Mouse (Mus musculus): ENCODE data around the gene Tmed4.

Tmed4 gene

GRCm38 (mm10) chr11:6274387-6275093 is at the start of gene Tmed4:
Tmed4 (minus strand) TSS chr11:6274870.
- peak; percentile 99 for DNase-seq (ENCODE audit: low spot score)

DNA sequence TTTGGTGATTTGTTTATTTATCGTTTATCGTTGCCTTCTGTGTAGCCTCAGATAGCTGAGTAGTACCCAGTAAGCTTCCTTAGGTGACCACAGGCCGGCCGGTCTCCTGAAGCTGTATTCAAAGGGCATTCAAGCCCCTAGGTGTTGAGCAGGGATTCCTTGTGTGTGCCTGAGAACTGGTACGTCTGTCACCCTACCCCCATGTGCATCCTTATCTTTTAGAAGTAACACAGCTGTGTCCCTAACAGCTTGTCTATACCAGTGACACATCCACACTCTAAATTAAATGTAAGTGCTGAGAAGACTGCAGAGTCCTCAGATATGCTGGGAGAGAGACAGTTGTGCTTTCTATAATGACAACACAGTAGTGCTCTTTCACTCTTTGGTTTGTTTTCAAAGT is 48.7 kb upstream of the Tmed4 start:
- DNase-seq (ENCODE audit: low spot score): no peak

- DNase-seq (ENCODE audit: low spot score): no peak
These were observed 47.4 kb upstream of the Tmed4 start for GRCm38 (mm10) chr11:6322086-6322485.

DNA sequence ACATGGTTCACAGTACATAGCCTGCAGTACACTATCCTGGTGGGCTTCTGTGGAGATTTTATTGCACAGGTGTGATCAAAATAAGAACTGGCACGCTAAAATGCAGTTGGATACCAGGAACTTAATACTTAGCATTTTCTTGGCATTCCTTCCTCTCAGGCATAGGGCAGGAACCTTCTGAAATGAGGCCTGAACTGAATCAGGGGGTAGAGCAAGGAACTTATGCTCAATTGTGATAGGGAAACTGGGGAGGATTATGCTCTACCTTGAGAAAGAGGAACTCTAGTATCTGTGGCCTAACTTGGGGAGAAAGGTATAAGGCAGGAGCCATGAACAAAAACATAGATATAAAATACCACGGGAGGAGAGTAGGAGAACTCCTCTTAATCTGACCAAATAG is 44.7 kb upstream of the Tmed4 start:
- no peak for DNase-seq (ENCODE audit: low spot score)

DNA sequence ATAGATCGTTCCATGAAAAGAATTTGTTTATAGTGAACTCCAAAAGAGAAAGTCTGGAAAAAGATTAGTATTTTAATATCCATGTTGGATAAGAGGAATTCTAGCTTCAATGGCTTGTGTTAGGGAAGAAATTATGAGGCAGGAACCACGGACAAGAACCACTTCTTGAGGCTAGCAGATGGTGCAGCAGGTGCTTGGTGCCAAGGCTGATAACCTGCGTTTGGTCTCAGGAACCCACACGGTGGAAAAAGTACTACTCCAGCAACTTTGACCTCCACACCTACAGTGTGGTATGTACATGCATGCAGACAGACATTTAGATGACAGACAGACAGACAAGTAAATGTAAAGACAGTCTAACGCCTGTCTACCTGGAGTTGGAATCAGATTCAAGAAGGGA is 43.9 kb upstream of the Tmed4 start:
- no peak for DNase-seq (ENCODE audit: low spot score)

DNA sequence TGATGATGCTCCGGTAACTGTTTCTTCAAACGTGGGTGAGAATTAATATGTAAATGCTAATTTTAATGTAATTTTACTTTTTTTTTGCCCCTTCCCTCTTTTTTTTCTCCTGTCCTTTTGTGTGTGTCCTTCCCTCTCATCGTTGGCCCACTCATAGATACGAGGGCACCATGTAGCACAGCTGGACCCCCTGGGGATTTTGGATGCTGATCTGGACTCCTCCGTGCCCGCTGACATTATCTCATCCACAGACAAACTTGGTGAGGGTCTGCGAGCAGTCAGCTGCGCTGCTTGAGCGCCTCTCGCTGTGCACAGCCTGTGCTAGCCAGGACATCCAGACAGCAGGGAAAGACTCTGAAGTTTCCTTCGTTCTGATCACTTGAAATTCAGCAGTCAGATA is 42.2 kb upstream of the Tmed4 start:
- DNase-seq (ENCODE audit: low spot score): no peak

- no peak for DNase-seq (ENCODE audit: low spot score)
These were observed 39.3 kb upstream of the Tmed4 start for GRCm38 (mm10) chr11:6313874-6314406.

- DNase-seq (ENCODE audit: low spot score): no peak
These were observed 33.5 kb upstream of the Tmed4 start for GRCm38 (mm10) chr11:6308181-6308580.

DNA sequence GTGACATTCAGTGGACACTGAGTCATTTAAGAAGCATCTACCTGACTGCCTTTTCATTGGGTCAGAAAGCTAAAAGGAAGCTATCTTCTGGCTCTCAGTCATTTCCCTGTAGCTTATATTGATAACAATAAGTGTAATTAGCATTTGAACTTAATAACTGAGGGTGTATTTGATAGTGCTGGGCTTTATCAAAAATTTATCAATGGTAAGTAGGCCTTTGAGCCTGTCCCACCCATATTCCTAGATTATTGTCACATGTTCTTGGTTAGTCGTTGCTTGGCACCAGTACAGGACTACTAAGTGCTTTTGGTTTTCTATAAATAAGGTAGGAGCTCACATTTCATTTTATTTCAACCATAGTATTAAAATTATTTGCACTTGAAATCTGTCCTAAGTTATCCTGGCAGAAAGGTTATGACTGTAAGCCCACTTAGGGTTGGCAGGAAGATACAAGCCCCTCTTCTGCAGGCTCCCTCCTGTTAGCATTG is 31.3 kb upstream of the Tmed4 start:
- no peak for DNase-seq (ENCODE audit: low spot score)

GRCm38 (mm10) chr11:6302793-6303192 is 28.1 kb upstream of the Tmed4 start:
- DNase-seq (ENCODE audit: low spot score): no peak

GRCm38 (mm10) chr11:6299435-6299834 is 24.8 kb upstream of the Tmed4 start:
- DNase-seq (ENCODE audit: low spot score): no peak

DNA sequence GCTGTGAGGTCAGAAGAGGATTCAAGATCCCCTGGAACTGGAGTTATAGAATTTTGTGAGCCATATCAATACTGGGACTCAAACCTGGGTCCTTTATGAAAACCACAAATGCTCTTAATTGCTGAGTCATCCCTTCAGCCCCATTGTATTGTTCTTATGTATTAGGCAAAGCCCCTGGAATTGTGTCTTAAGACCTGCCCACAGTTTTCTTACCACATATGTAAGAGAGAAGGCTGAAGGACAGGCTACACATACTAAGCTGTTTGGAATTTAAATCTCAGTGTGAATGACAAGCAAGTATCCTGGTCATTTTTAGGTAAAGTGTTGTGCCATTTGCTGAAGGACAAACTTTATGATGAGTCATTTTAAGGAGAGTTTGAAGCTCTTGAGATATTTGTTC is 21.4 kb upstream of the Tmed4 start:
- DNase-seq (ENCODE audit: low spot score): no peak

DNA sequence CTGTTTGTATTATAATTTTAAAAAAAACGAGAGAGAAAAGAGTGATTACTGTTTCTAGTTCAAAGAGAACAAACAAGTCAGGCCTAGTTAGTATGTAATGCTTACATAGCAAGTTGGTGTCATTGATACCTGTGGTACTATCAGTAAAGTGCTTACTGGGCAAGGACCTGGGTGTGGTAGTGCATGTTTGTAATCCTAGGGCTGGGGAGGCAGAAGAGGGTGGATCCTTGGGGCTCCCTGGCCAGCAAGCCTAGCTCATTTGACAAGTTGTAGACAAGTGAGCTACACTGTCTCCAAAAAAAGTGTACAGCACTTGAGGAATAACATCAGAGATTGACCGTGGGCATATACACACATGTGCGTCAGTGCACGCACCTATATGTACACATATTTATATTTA is 20.0 kb upstream of the Tmed4 start:
- DNase-seq (ENCODE audit: low spot score): no peak

GRCm38 (mm10) chr11:6293601-6294000 is 18.9 kb upstream of the Tmed4 start:
- no peak for DNase-seq (ENCODE audit: low spot score)

GRCm38 (mm10) chr11:6292988-6293349 is 18.3 kb upstream of the Tmed4 start:
- DNase-seq (ENCODE audit: low spot score): no peak

- peak; percentile 80 for DNase-seq (ENCODE audit: low spot score)
These were observed 17.7 kb upstream of the Tmed4 start for GRCm38 (mm10) chr11:6292116-6292987.

DNA sequence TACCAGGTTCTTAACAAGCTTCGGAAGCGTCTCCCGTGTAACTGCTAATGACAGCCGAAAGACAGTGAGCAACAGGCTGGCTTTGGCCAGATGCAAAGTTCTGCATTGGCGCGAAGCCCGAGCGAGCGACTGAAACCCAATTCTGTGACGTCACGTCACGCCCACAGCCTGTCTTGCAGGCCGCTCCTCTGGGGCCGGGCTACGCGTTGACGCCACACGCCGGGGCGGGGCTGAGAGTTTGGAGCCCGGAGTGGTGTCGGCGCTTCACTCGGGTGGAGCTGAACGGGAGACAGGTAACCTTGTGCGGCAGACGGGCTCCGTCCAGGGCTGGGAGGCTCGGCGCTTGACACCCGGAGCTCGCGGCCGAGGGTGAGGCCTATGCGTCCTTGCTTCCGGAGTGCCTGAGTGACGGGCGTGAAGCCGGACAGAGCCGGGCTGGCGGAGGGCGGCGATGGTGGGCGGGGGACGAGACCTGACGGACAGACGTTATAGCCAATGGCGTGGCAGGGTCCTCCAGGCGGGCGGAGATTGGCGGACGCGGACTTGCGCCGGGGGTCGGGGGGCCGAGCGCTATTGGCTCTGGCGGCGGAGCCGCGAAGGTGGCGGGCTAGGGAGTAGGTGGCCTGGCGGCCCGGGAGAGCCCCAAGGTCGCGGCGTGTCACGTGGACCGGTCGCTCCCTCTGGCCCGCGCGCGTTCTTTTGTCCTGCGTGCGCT is 16.9 kb upstream of the Tmed4 start, which contains the start of gene Ogdh:
Gene Ogdh (plus strand): TSS at position 233 of the 715 bp plus-strand sequence.
- peak; percentile 99 for DNase-seq (ENCODE audit: low spot score)

DNA sequence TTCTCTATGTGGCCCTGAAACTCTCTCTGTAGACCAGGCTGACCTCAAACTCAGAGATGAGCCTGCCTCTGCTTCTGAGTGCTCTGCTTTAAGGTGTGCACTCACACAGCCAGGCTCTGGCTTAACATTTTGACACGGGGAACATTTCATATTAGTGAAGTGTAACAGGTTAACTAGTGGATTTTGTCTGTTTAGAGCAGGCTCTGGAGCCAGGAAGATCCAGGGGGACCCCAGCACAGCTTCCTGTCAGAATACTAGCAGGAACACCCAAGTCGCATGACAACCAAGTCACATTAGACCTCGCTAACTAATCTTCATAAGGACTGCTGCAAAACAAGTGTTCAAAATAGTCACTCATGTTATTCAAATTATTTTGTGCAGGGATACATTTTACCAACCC is 16.2 kb upstream of the Tmed4 start:
- no peak for DNase-seq (ENCODE audit: low spot score)

- no peak for DNase-seq (ENCODE audit: low spot score)
These were observed 15.5 kb upstream of the Tmed4 start for GRCm38 (mm10) chr11:6290138-6290537.

GRCm38 (mm10) chr11:6282940-6283339 is 8.3 kb upstream of the Tmed4 start:
- DNase-seq (ENCODE audit: low spot score): no peak

DNA sequence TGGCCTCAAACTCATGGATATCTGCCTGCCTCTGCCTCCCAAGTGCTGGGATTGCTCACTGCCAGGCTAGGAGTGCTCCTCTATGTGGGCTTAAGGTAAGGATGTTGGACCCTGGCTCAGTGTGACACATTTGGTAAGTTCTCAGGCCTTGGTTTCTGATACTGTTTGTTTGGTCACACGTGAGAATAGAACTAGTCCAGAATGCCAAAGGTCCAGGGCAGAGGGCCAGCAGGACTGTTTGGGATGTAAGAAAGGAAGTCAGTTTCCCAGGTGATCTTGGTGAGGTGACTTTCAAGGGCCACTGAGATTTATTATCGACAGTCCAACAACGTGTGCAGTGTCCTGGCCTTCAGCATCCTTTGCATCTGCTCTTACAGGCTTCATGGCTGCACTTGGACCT is 1.8 kb upstream of the Tmed4 start:
- no peak for DNase-seq (ENCODE audit: low spot score)

DNA sequence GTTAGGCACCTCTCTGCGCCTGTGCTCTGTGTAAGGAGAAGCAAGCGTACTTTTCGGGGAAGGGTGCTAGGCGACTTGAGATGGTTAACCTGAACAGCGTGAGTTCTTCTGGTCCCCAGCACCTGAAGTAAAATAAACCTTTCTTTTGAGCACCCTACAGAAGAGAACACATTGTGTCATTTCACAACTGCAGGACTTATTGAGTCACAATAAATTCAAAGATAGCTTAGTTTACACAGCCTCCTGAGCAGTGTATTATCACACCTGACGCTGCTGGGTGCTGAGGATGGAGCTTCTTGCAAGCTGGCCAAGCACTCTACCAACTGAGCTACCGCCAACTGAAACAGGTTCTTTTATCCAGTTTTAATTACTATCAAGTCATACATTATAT is 419 bp upstream of the Tmed4 start:
- no peak for DNase-seq (ENCODE audit: low spot score)

Measured in embryo, embryonic 10.5 days (tissue).